Mouse (Mus musculus) right cerebral cortex, postnatal 36 days (tissue): ENCODE data around the gene Fam222b.
A peak's percentile ranks its signal among the peaks of the same experiment; 100 is the strongest.
"Not testable (repeated sequence)": the region's sequence is repeated elsewhere in the genome, so short reads cannot be mapped to it uniquely, and the experiment has no call there.

Experiments
- DNase-seq, 2 experiments: peaks; one replicate each; pipeline ENCODE4 v3.0.0; 2022; ENCODE audit warnings: low spot score in 2 of 2, mixed read lengths in 1 of 2

Fam222b gene

GRCm38 (mm10) chr11:78094504-78095143 is at the start of gene Fam222b:
TSS of gene Fam222b (plus strand) at chr11:78094660.
- DNase-seq = peak; percentile 86 to 88

- DNase-seq = peak; percentile 29 to 39
These were observed 49.7 kb upstream of the Fam222b start for GRCm38 (mm10) chr11:78044758-78045251.

- DNase-seq = not testable (repeated sequence)
These were observed 45.8 kb upstream of the Fam222b start for GRCm38 (mm10) chr11:78048637-78049036.

GRCm38 (mm10) chr11:78053078-78053477 is 41.4 kb upstream of the Fam222b start:
- DNase-seq = no peak

GRCm38 (mm10) chr11:78056946-78057345 is 37.5 kb upstream of the Fam222b start:
- DNase-seq = no peak

- DNase-seq = peak; percentile 14 to 36
These were observed 34.4 kb upstream of the Fam222b start for GRCm38 (mm10) chr11:78059833-78060757.

GRCm38 (mm10) chr11:78062563-78062962 is 31.9 kb upstream of the Fam222b start:
- DNase-seq = no peak

GRCm38 (mm10) chr11:78065906-78066305 is 28.6 kb upstream of the Fam222b start:
- DNase-seq = no peak

GRCm38 (mm10) chr11:78066641-78067040 is 27.8 kb upstream of the Fam222b start:
- no peak for DNase-seq

GRCm38 (mm10) chr11:78067566-78067965 is 26.9 kb upstream of the Fam222b start:
- DNase-seq = no peak

- no peak for DNase-seq
These were observed 25.3 kb upstream of the Fam222b start for GRCm38 (mm10) chr11:78069130-78069529.

- DNase-seq = no peak
These were observed 24.8 kb upstream of the Fam222b start for GRCm38 (mm10) chr11:78069646-78070045.

- no peak for DNase-seq
These were observed 22.5 kb upstream of the Fam222b start for GRCm38 (mm10) chr11:78071938-78072337.

- DNase-seq = no peak
These were observed 21.9 kb upstream of the Fam222b start for GRCm38 (mm10) chr11:78072425-78073130.

- DNase-seq = no peak
These were observed 20.7 kb upstream of the Fam222b start for GRCm38 (mm10) chr11:78073577-78074276.

GRCm38 (mm10) chr11:78074277-78074652 is 20.2 kb upstream of the Fam222b start:
- no peak for DNase-seq

GRCm38 (mm10) chr11:78074666-78075065 is 19.8 kb upstream of the Fam222b start:
- no peak for DNase-seq

- peak; percentile 76 to 83 for DNase-seq
These were observed 14.2 kb upstream of the Fam222b start, which contains the start of gene Eral1 for GRCm38 (mm10) chr11:78079961-78080921. TSS of gene Eral1 (minus strand) at chr11:78080383.

- DNase-seq = no peak
These were observed 10.9 kb upstream of the Fam222b start for GRCm38 (mm10) chr11:78083595-78083994.

GRCm38 (mm10) chr11:78086925-78087479 is 7.5 kb upstream of the Fam222b start:
- no peak for DNase-seq
